Comparison of ENCODE assay signal across 7 mouse cellular contexts in genomic region chr2:37774571-37774970, GRCm38 (mm10). TPM values are rescaled to one million over a fixed set of nuclear protein-coding genes. Genes with fewer than 3 reads are reported as not detected.
DNase-seq lines count a peak whose midpoint lies in the region; ATAC-seq and TF ChIP-seq lines count a peak whose summit lies in the region.

No protein-coding gene starts in this region.

- no peaks in the 10 kb centered on the region for H3K36me3 ChIP-seq in intestine, embryonic 14.5 days (ENCODE audit: control insufficient read depth, insufficient read depth, low read length)
- no peaks in the 10 kb centered on the region for H3K36me3 ChIP-seq in intestine, embryonic 16.5 days (ENCODE audit: control insufficient read depth, insufficient read depth, low read length)
- no peaks in the 10 kb centered on the region for H3K36me3 ChIP-seq in thymus, adult 2 months (ENCODE audit: control insufficient read depth, insufficient read depth, low read length)
- H3K36me3 ChIP-seq in embryonic facial prominence, embryonic 11.5 days (replicated peaks; ENCODE audit: control insufficient read depth, insufficient read depth, low read depth, low read length), result no peaks in the 10 kb centered on the region
- H3K36me3 ChIP-seq in midbrain, postnatal 0 days (ENCODE audit: insufficient read depth, low read length), result no peaks in the 10 kb centered on the region

- H3K4me2 ChIP-seq in intestine, embryonic 14.5 days (ENCODE audit: low read length), result no peak overlapping the region
- no peak overlapping the region for H3K4me2 ChIP-seq in intestine, embryonic 16.5 days (ENCODE audit: low read depth, low read length)
- no peak overlapping the region for H3K4me2 ChIP-seq in embryonic facial prominence, embryonic 11.5 days (ENCODE audit: low read depth, low read length)
- H3K4me2 ChIP-seq in midbrain, postnatal 0 days (ENCODE audit: low read depth, low read length, poor library complexity, severe bottlenecking), result no peak overlapping the region

- TF ChIP-seq CTCF in thymus, adult 2 months (IDR thresholded peaks at IDR 0.05; ENCODE audit: borderline replicate concordance, control insufficient read depth, extremely low read depth, insufficient read depth, low read length, poor library complexity), result peak; percentile 51; the same call in 1 of the 2 replicates
- TF ChIP-seq CTCF in midbrain, postnatal 0 days (IDR thresholded peaks at IDR 0.05), result peak; percentile 82

- H3K4me1 ChIP-seq in intestine, embryonic 14.5 days (replicated peaks; ENCODE audit: control insufficient read depth, insufficient read depth, low read length), result peaks cover 22% of the 10 kb centered on the region
- H3K4me1 ChIP-seq in intestine, embryonic 16.5 days (ENCODE audit: control insufficient read depth, insufficient read depth, low read length), result peaks cover 18% of the 10 kb centered on the region
- peaks cover 5% of the 10 kb centered on the region; the same call in 1 of the 2 replicates for H3K4me1 ChIP-seq in thymus, adult 2 months (replicated peaks; ENCODE audit: control insufficient read depth, insufficient read depth, low read length)
- H3K4me1 ChIP-seq in embryonic facial prominence, embryonic 11.5 days (ENCODE audit: control insufficient read depth, insufficient read depth, low read length), result peaks cover 5% of the 10 kb centered on the region
- peaks cover 11% of the 10 kb centered on the region for H3K4me1 ChIP-seq in midbrain, postnatal 0 days (ENCODE audit: insufficient read depth, low read length)

- no peak overlapping the region for H3K27ac ChIP-seq in intestine, embryonic 14.5 days (ENCODE audit: low read depth)
- no peak overlapping the region for H3K27ac ChIP-seq in intestine, embryonic 16.5 days (ENCODE audit: low read length)
- H3K27ac ChIP-seq in thymus, adult 2 months (ENCODE audit: control insufficient read depth, insufficient read depth, low read length), result no peak overlapping the region
- H3K27ac ChIP-seq in embryonic facial prominence, embryonic 11.5 days (replicated peaks; ENCODE audit: low read depth, low read length), result no peak overlapping the region
- H3K27ac ChIP-seq in midbrain, postnatal 0 days (ENCODE audit: low read depth, low read length), result no peak overlapping the region

- peak; percentile 85 for DNase-seq in intestine, embryonic 14.5 days (ENCODE audit: low spot score)
- peak; percentile 34 for DNase-seq in thymus, adult 2 months
- no peak for DNase-seq in thymus, adult 18-20 months
- peak; percentile 77 for DNase-seq in embryonic facial prominence, embryonic 11.5 days (ENCODE audit: low spot score)
- peak; percentile 70 for DNase-seq in midbrain, postnatal 0 days (ENCODE audit: low spot score)

- no peaks in the 10 kb centered on the region for H3K9me3 ChIP-seq in intestine, embryonic 14.5 days (ENCODE audit: control insufficient read depth, low read length)
- H3K9me3 ChIP-seq in intestine, embryonic 16.5 days (ENCODE audit: control insufficient read depth, low read length), result no peaks in the 10 kb centered on the region
- H3K9me3 ChIP-seq in embryonic facial prominence, embryonic 11.5 days (replicated peaks; ENCODE audit: control insufficient read depth, low read length), result no peaks in the 10 kb centered on the region
- H3K9me3 ChIP-seq in midbrain, postnatal 0 days (ENCODE audit: low read length), result no peaks in the 10 kb centered on the region

- H3K27me3 ChIP-seq in intestine, embryonic 14.5 days (replicated peaks; ENCODE audit: control insufficient read depth, insufficient read depth, low read length), result no peaks in the 10 kb centered on the region
- H3K27me3 ChIP-seq in intestine, embryonic 16.5 days (replicated peaks; ENCODE audit: control insufficient read depth, insufficient read depth, low read length), result no peaks in the 10 kb centered on the region; the same call in 1 of the 2 replicates
- H3K27me3 ChIP-seq in thymus, adult 2 months (ENCODE audit: control insufficient read depth, insufficient read depth, low read length), result no peaks in the 10 kb centered on the region
- no peaks in the 10 kb centered on the region; the same call in 1 of the 2 replicates for H3K27me3 ChIP-seq in embryonic facial prominence, embryonic 11.5 days (ENCODE audit: control insufficient read depth, insufficient read depth, low read length)
- H3K27me3 ChIP-seq in midbrain, postnatal 0 days (ENCODE audit: insufficient read depth, low read length), result no peaks in the 10 kb centered on the region

- no peak for ATAC-seq in intestine, embryonic 14.5 days (replicated peaks; ENCODE audit: low FRiP score, low TSS enrichment, low read depth)
- ATAC-seq in intestine, embryonic 16.5 days, result no peak
- ATAC-seq in embryonic facial prominence, embryonic 11.5 days (replicated peaks; ENCODE audit: insufficient number of reproducible peaks, low FRiP score, low TSS enrichment, low read depth), result no peak
- no peak for ATAC-seq in midbrain, postnatal 0 days (ENCODE audit: low FRiP score)
- no peak for ATAC-seq in megakaryocyte, adult 5-6 weeks (ENCODE audit: poor library complexity, severe bottlenecking)

- H3K9ac ChIP-seq in intestine, embryonic 14.5 days (ENCODE audit: low read length), result no peak overlapping the region
- H3K9ac ChIP-seq in intestine, embryonic 16.5 days (ENCODE audit: low read depth, low read length), result no peak overlapping the region
- no peak overlapping the region for H3K9ac ChIP-seq in embryonic facial prominence, embryonic 11.5 days (replicated peaks; ENCODE audit: low read length)
- H3K9ac ChIP-seq in midbrain, postnatal 0 days (replicated peaks; ENCODE audit: low read length, poor library complexity, severe bottlenecking), result no peak overlapping the region

- 11% methylated on average over 5 of the region's 5 CpGs for WGBS in intestine, embryonic 14.5 days
- WGBS in intestine, embryonic 16.5 days, result 23% methylated on average over 5 of the region's 5 CpGs
- WGBS in thymus, adult 2 months, result 54% methylated on average over 5 of the region's 5 CpGs
- 15% methylated on average over 5 of the region's 5 CpGs for WGBS in embryonic facial prominence, embryonic 11.5 days
- 13% methylated on average over 5 of the region's 5 CpGs for WGBS in midbrain, postnatal 0 days

- no peak for TF ChIP-seq POLR2A in thymus, adult 2 months (IDR thresholded peaks at IDR 0.05; ENCODE audit: control insufficient read depth, extremely low read depth, insufficient read depth, low read length, poor library complexity)

- no peak overlapping the region for H3K4me3 ChIP-seq in intestine, embryonic 14.5 days (ENCODE audit: low read depth, low read length)
- no peak overlapping the region for H3K4me3 ChIP-seq in intestine, embryonic 16.5 days (ENCODE audit: low read length)
- H3K4me3 ChIP-seq in thymus, adult 2 months (ENCODE audit: control insufficient read depth, insufficient read depth, low read length), result no peak overlapping the region
- H3K4me3 ChIP-seq in embryonic facial prominence, embryonic 11.5 days (ENCODE audit: low read depth, low read length), result no peak overlapping the region
- H3K4me3 ChIP-seq in midbrain, postnatal 0 days (ENCODE audit: low read depth, low read length), result no peak overlapping the region

RNA-seq across cellular contexts. Expression of gene Crb2, which starts 1.5 kb away (rescaled TPM):
- polyA plus RNA-seq in intestine, embryonic 14.5 days (2014; fragmentation: Nextera tagmentation; extraction: Ambion mirVana), result 3.6 and 4.2 TPM in 2 replicates
- polyA plus RNA-seq in intestine, embryonic 16.5 days (2015; fragmentation: Nextera tagmentation; extraction: Ambion mirVana), result 0.95 and 1.1 TPM in 2 replicates
- polyA plus RNA-seq in thymus, adult 2 months (2012; rRNA removed), result 0.17 and 0.38 TPM in 2 replicates
- 2.7 and 3.0 TPM in 2 replicates for polyA plus RNA-seq in embryonic facial prominence, embryonic 11.5 days (2014; fragmentation: Nextera tagmentation; extraction: Ambion mirVana)
- 3.7 and 4.8 TPM in 2 replicates for total RNA-seq in midbrain, postnatal 0 days (2014; rRNA removed)
- polyA plus RNA-seq in midbrain, postnatal 0 days (2015; fragmentation: Nextera tagmentation; extraction: Ambion mirVana), result 1.6 and 1.7 TPM in 2 replicates
- total RNA-seq in megakaryocyte, adult 5-6 weeks (2015), result not detected in 2 replicates
- total RNA-seq in megakaryocyte, adult 5-6 weeks (2017), result not detected in 2 replicates

Comparison
In these comparisons a context has a peak if more than half of its experiments do, and no peak if none do; other contexts are left out.
1. DNase-seq: peak in intestine, embryonic 14.5 days (single experiment), thymus, adult 2 months (single experiment), embryonic facial prominence, embryonic 11.5 days (single experiment) and midbrain, postnatal 0 days (single experiment); none in thymus, adult 18-20 months (0 of 2).